Mouse (Mus musculus): ENCODE measurements around the gene Ncapg.
"Not testable (repeated sequence)": the region's sequence is repeated elsewhere in the genome, so short reads cannot be mapped to it uniquely, and the experiment has no call there.

Ncapg gene

GRCm38 (mm10) chr5:45669598-45670279 lies at the start of gene Ncapg:
Ncapg (plus strand) TSS chr5:45669919.
- peak; percentile 99 to 100 for DNase-seq (ENCODE audit: low spot score in 2 of 2)

- DNase-seq (ENCODE audit: low spot score in 2 of 2) = no peak
Measured at GRCm38 (mm10) chr5:45621511-45621910, 48.2 kb upstream of the Ncapg start.

GRCm38 (mm10) chr5:45627771-45628170 lies 41.9 kb upstream of the Ncapg start:
- DNase-seq (ENCODE audit: low spot score in 2 of 2) = peak in 1 of 2 experiments; percentile 1

GRCm38 (mm10) chr5:45629470-45629869 lies 40.2 kb upstream of the Ncapg start:
- DNase-seq (ENCODE audit: low spot score in 2 of 2) = no peak

GRCm38 (mm10) chr5:45638378-45638777 lies 31.3 kb upstream of the Ncapg start:
- no peak for DNase-seq (ENCODE audit: low spot score in 2 of 2)

- peak; percentile 48 to 65 for DNase-seq (ENCODE audit: low spot score in 2 of 2)
Measured at GRCm38 (mm10) chr5:45638806-45639714, 30.7 kb upstream of the Ncapg start, which contains the start of gene Fam184b. Fam184b (minus strand) TSS chr5:45639614.

GRCm38 (mm10) chr5:45639715-45640092 lies 30.0 kb upstream of the Ncapg start:
- DNase-seq (ENCODE audit: low spot score in 2 of 2) = peak in 1 of 2 experiments; percentile 1

- DNase-seq (ENCODE audit: low spot score in 2 of 2) = no peak
Measured at GRCm38 (mm10) chr5:45651026-45651703, 18.6 kb upstream of the Ncapg start.

- not testable (repeated sequence) for DNase-seq (ENCODE audit: low spot score in 2 of 2)
Measured at GRCm38 (mm10) chr5:45658406-45658805, 11.3 kb upstream of the Ncapg start.

- DNase-seq (ENCODE audit: low spot score in 2 of 2) = no peak
Measured at GRCm38 (mm10) chr5:45668324-45668723, 1.4 kb upstream of the Ncapg start.

GRCm38 (mm10) chr5:45668831-45669230 lies 888 bp upstream of the Ncapg start:
- no peak for DNase-seq (ENCODE audit: low spot score in 2 of 2)

- DNase-seq (ENCODE audit: low spot score in 2 of 2) = no peak
Measured at GRCm38 (mm10) chr5:45669234-45669597, 503 bp upstream of the Ncapg start.

- DNase-seq (ENCODE audit: low spot score in 2 of 2) = no peak
Measured at GRCm38 (mm10) chr5:45670280-45670670, 556 bp downstream of the Ncapg start.

GRCm38 (mm10) chr5:45670894-45671494 lies 1.3 kb downstream of the Ncapg start:
- no peak for DNase-seq (ENCODE audit: low spot score in 2 of 2)

- DNase-seq (ENCODE audit: low spot score in 2 of 2) = no peak
Measured at GRCm38 (mm10) chr5:45675032-45675431, 5.3 kb downstream of the Ncapg start.

- no peak for DNase-seq (ENCODE audit: low spot score in 2 of 2)
Measured at GRCm38 (mm10) chr5:45677639-45678038, 7.9 kb downstream of the Ncapg start.

GRCm38 (mm10) chr5:45679955-45680354 lies 10.2 kb downstream of the Ncapg start:
- DNase-seq (ENCODE audit: low spot score in 2 of 2) = no peak

- DNase-seq (ENCODE audit: low spot score in 2 of 2) = no peak
Measured at GRCm38 (mm10) chr5:45683388-45683787, 13.7 kb downstream of the Ncapg start.

- no peak for DNase-seq (ENCODE audit: low spot score in 2 of 2)
Measured at GRCm38 (mm10) chr5:45685243-45685642, 15.5 kb downstream of the Ncapg start.

- no peak for DNase-seq (ENCODE audit: low spot score in 2 of 2)
Measured at GRCm38 (mm10) chr5:45686223-45686622, 16.5 kb downstream of the Ncapg start.

- DNase-seq (ENCODE audit: low spot score in 2 of 2) = no peak
Measured at GRCm38 (mm10) chr5:45689152-45689551, 19.4 kb downstream of the Ncapg start.

- no peak for DNase-seq (ENCODE audit: low spot score in 2 of 2)
Measured at GRCm38 (mm10) chr5:45690802-45691201, 21.1 kb downstream of the Ncapg start.

All from cerebellum, postnatal 4 days (tissue).